Mouse (Mus musculus) CD8-positive naive resting alpha-beta T cell, adult 2 months (primary cell): ENCODE results near the gene Kif1bp.
"Not testable (repeated sequence)": the region's sequence is repeated elsewhere in the genome, so short reads cannot be mapped to it uniquely, and the experiment has no call there.

ENCODE experiments used
- DNase-seq, 2 experiments: peaks; one replicate each; pipeline ENCODE4 v3.0.0; 2022; ENCODE audit warnings: low read depth in 2 of 2, low spot score in 2 of 2

Gene Kif1bp

GRCm38 (mm10) chr10:62511528-62511927 is 66.7 kb downstream of the Kif1bp start:
- DNase-seq = no peak

DNA sequence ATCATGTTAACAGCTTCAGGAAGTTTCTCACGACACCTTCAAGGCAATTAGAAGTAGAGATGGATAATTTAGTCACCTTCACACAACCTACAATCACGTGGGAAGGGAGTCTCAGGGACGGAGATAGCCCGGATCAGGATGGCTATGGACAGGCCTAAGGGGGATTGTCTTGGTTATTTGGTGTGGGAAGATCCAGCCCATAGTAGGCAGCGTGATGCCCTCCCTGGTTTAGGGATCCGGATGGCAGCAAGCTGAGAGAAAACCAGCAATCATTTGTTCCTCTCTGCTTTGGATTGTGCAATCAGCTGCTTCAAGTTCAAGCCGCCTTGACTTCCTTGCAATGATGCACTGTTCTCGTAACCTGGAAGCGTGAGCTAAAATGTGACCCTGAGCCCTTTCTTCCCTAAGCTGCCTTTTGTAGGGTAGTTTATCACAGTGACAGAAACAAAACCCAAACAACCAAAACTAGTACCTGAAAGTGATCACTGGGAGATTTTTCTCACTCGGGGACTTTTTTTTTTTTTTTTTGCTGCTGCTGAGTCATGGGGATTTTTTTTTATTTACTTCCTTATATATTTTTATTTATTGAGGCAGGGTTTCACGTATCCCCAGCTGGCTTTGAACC is 69.1 kb downstream of the Kif1bp start:
- no peak for DNase-seq

DNA sequence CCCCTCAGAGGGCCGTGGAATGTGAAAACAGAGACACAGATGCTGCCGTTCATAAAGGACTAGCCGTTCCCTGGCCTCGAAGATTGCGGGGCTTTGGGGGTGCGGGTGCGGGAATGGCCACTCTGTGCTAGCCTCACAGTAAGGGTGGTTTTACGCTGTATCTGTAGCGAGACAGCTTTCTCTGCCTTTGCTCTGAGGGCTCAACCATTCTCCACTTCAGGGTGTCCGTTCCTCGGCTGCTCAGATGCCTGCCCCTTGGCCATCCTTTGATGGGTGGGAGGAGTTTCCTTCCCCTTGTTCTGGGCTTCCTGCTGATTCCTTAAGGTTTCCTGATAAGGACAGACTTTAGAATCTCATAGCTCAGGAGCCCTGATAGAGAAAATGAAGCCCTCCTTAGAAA is 69.8 kb downstream of the Kif1bp start:
- no peak for DNase-seq

GRCm38 (mm10) chr10:62507591-62508308 is 70.5 kb downstream of the Kif1bp start:
- peak; percentile 72 to 84 for DNase-seq

DNA sequence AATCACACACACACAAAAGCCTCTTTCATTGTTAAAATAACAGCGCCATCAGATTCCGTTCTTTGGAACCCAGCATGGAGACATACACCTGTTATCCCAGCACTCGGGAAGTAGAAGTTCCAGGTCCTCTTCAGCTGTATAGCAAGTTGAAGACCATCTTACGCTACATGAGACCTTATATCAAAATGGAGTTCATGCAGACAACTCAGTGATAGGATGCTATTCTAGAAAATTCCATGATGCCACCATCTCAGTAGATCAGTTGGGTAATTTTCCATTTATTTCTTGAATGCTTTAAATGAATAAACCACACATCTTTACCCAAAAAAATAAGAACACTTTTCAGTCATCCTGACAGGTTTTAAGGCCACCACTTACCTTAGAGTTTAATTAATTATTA is 71.2 kb downstream of the Kif1bp start:
- no peak for DNase-seq

GRCm38 (mm10) chr10:62506019-62506556 is 72.2 kb downstream of the Kif1bp start:
- peak; percentile 44 to 66 for DNase-seq

DNA sequence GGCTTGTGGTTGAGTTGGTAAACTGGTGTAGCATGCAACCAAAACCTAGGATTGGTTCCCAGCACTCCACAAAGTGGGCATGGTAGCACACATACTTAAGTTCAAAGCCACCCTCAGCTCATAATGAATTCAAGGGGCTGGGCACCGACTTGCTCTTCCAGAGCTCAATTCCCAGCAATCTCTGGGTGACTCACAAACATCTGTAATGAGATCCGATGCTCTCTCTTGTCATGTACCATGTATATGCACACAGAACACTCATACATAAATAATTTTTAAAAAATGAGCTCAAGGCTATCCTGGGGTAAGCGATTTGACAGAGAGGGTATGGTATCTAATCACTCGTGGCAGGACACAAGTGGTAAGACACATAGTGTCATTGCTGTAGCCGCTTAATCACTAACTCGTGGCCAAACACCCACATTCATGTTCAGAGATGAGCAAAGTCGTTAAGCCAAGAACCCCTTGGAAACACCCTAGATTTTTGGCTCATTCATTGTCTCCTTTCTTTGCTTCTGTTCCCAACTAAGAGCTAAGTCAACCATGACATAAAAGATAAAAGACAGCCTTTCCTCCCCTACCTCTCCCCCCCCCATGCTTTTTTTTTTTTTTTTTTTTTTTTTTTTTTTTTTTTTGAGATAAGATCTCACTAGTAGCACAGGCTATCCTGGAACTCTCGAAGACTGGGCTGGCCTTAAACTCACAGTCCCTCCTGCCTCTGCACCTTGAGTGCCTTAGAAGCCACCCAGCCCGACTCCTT is 72.9 kb downstream of the Kif1bp start:
- no peak for DNase-seq

GRCm38 (mm10) chr10:62503836-62504628 is 74.2 kb downstream of the Kif1bp start:
- DNase-seq = no peak

DNA sequence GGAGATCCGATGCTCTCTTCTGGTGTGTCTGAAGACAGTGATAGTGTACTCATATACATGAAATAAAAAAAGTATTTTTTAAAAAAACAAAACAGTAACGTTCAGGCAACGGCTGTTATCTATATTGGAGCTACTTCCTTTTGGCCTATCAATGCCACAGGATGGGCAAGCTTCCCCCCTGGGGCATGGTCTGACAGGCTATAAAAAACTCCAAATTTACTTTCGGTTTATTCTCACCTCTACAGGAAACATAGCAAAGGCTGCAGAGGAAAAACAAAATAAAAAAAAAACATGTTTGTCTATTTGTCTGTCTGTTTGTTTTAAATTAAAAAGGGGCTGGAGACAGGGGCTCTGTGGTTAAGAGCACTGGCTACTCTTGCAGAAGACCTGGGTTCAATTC is 74.9 kb downstream of the Kif1bp start:
- DNase-seq = no peak

DNA sequence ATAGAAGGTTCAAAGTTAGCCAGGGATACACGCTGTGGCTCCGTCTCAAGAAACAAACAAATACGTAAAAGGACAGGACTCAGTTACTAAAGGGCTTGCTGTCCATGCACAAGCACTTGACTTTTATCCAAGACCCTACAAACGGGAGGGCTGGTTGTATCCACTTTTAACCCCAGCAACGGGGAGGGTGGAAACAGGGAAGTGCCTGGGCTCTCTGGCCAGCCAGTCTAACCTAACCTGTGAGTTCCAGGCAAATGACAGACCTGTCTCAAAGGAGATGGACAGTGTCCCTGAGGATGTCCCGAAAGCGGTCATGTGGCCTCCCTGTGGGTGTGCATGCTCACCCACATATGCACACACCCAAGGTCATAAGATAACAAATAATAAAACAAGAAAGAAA is 76.3 kb downstream of the Kif1bp start:
- DNase-seq = no peak

- no peak for DNase-seq
Observed at GRCm38 (mm10) chr10:62500916-62501615, 77.2 kb downstream of the Kif1bp start.

- DNase-seq = peak; percentile 60 to 77
Observed at GRCm38 (mm10) chr10:62500088-62500915, 78.0 kb downstream of the Kif1bp start.

GRCm38 (mm10) chr10:62491681-62492080 is 86.6 kb downstream of the Kif1bp start:
- DNase-seq = not testable (repeated sequence)
